Mouse (Mus musculus): ENCODE results near the gene Supt20.

The Supt20 gene

GRCm38 (mm10) chr3:54734411-54735246 lies 42.0 kb downstream of the Supt20 start:
- Histone ChIP-seq H3K27me3 (ENCODE audit: insufficient read depth, low read length) (no peaks in the 10 kb centered on the region), H3K9me3 (ENCODE audit: low read length) (no peaks in the 10 kb centered on the region), H3K4me1 (replicated peaks; ENCODE audit: low read depth, low read length) (peaks cover 22% of the 10 kb centered on the region), H3K36me3 (ENCODE audit: insufficient read depth, low read length) (peaks cover 54% of the 10 kb centered on the region), H3K4me3 (replicated peaks; ENCODE audit: low read length) (peak overlapping the region; percentile 95)
- TF ChIP-seq NANOG (IDR thresholded peaks at IDR 0.05; ENCODE audit: borderline replicate concordance, low read length) = no peak
- TF ChIP-seq POU5F1 (IDR thresholded peaks at IDR 0.05; ENCODE audit: borderline replicate concordance, low read length) = no peak
- no peak for TF ChIP-seq CTCF (conservative IDR thresholded peaks at IDR 0.05; ENCODE audit: low read length)

GRCm38 (mm10) chr3:54735247-54736046 lies 42.8 kb downstream of the Supt20 start, which contains the start of the genes Exosc8 and Alg5:
Gene Exosc8, minus strand, starts transcription at chr3:54735393.
Gene Alg5, plus strand, starts transcription at chr3:54735539.
- no peaks in the 10 kb centered on the region for H3K9me3 ChIP-seq (ENCODE audit: low read length)

GRCm38 (mm10) chr3:54736101-54736927 lies 43.7 kb downstream of the Supt20 start:
- Histone ChIP-seq H3K27me3 (ENCODE audit: insufficient read depth, low read length) (no peaks in the 10 kb centered on the region), H3K4me1 (replicated peaks; ENCODE audit: low read depth, low read length) (peaks cover 22% of the 10 kb centered on the region), H3K36me3 (ENCODE audit: insufficient read depth, low read length) (peaks cover 52% of the 10 kb centered on the region), H3K4me3 (replicated peaks; ENCODE audit: low read length) (peak overlapping the region; percentile 95), H3K9me3 (ENCODE audit: low read length) (no peaks in the 10 kb centered on the region)
- TF ChIP-seq POU5F1 (IDR thresholded peaks at IDR 0.05; ENCODE audit: borderline replicate concordance, low read length) (no peak), CTCF (conservative IDR thresholded peaks at IDR 0.05; ENCODE audit: low read length) (no peak), NANOG (IDR thresholded peaks at IDR 0.05; ENCODE audit: borderline replicate concordance, low read length) (no peak)

More at GRCm38 (mm10) chr3:54735247-54736046, 42.8 kb downstream of the Supt20 start, which contains the start of the genes Exosc8 and Alg5:
- Histone ChIP-seq H3K4me3 (replicated peaks; ENCODE audit: low read length) (peak within 1 kb of the TSS; percentile 95), H3K4me1 (replicated peaks; ENCODE audit: low read depth, low read length) (peaks cover 22% of the 10 kb centered on the region), H3K36me3 (ENCODE audit: insufficient read depth, low read length) (peaks cover 52% of the 10 kb centered on the region), H3K27me3 (ENCODE audit: insufficient read depth, low read length) (no peaks in the 10 kb centered on the region)
- no peak for TF ChIP-seq CTCF (conservative IDR thresholded peaks at IDR 0.05; ENCODE audit: low read length)
- TF ChIP-seq POU5F1 (IDR thresholded peaks at IDR 0.05; ENCODE audit: borderline replicate concordance, low read length) = no peak
- no peak for TF ChIP-seq NANOG (IDR thresholded peaks at IDR 0.05; ENCODE audit: borderline replicate concordance, low read length)

- TF ChIP-seq CTCF (conservative IDR thresholded peaks at IDR 0.05; ENCODE audit: low read length) (no peak), NANOG (IDR thresholded peaks at IDR 0.05; ENCODE audit: borderline replicate concordance, low read length) (no peak), POU5F1 (IDR thresholded peaks at IDR 0.05; ENCODE audit: borderline replicate concordance, low read length) (no peak)
- H3K4me3 ChIP-seq (replicated peaks; ENCODE audit: low read length) = no peak overlapping the region
- no peaks in the 10 kb centered on the region for H3K9me3 ChIP-seq (ENCODE audit: low read length)
- peaks cover 52% of the 10 kb centered on the region for H3K36me3 ChIP-seq (ENCODE audit: insufficient read depth, low read length)
- no peaks in the 10 kb centered on the region for H3K27me3 ChIP-seq (ENCODE audit: insufficient read depth, low read length)
- H3K4me1 ChIP-seq (replicated peaks; ENCODE audit: low read depth, low read length) = peaks cover 22% of the 10 kb centered on the region
Measured at GRCm38 (mm10) chr3:54737317-54737716, 44.7 kb downstream of the Supt20 start.

GRCm38 (mm10) chr3:54741965-54742364 lies 49.4 kb downstream of the Supt20 start:
- H3K36me3 ChIP-seq (ENCODE audit: insufficient read depth, low read length) = peaks cover 84% of the 10 kb centered on the region
- no peaks in the 10 kb centered on the region for H3K9me3 ChIP-seq (ENCODE audit: low read length)
- H3K4me1 ChIP-seq (replicated peaks; ENCODE audit: low read depth, low read length) = peaks cover 36% of the 10 kb centered on the region
- no peak overlapping the region for H3K4me3 ChIP-seq (replicated peaks; ENCODE audit: low read length)
- no peaks in the 10 kb centered on the region for H3K27me3 ChIP-seq (ENCODE audit: insufficient read depth, low read length)
- TF ChIP-seq NANOG (IDR thresholded peaks at IDR 0.05; ENCODE audit: borderline replicate concordance, low read length) (no peak), CTCF (conservative IDR thresholded peaks at IDR 0.05; ENCODE audit: low read length) (no peak), POU5F1 (IDR thresholded peaks at IDR 0.05; ENCODE audit: borderline replicate concordance, low read length) (no peak)

GRCm38 (mm10) chr3:54745799-54746198 lies 53.2 kb downstream of the Supt20 start:
- peak; percentile 57 for TF ChIP-seq CTCF (conservative IDR thresholded peaks at IDR 0.05; ENCODE audit: low read length)
- TF ChIP-seq POU5F1 (IDR thresholded peaks at IDR 0.05; ENCODE audit: borderline replicate concordance, low read length) = no peak
- no peak for TF ChIP-seq NANOG (IDR thresholded peaks at IDR 0.05; ENCODE audit: borderline replicate concordance, low read length)
- H3K4me1 ChIP-seq (replicated peaks; ENCODE audit: low read depth, low read length) = peaks cover 38% of the 10 kb centered on the region
- no peaks in the 10 kb centered on the region for H3K9me3 ChIP-seq (ENCODE audit: low read length)
- H3K4me3 ChIP-seq (replicated peaks; ENCODE audit: low read length) = peak overlapping the region; percentile 44
- H3K27me3 ChIP-seq (ENCODE audit: insufficient read depth, low read length) = no peaks in the 10 kb centered on the region
- H3K36me3 ChIP-seq (ENCODE audit: insufficient read depth, low read length) = peaks cover 97% of the 10 kb centered on the region

GRCm38 (mm10) chr3:54753411-54753810 lies 60.8 kb downstream of the Supt20 start:
- Histone ChIP-seq H3K9me3 (ENCODE audit: low read length) (no peaks in the 10 kb centered on the region), H3K4me1 (replicated peaks; ENCODE audit: low read depth, low read length) (peaks cover 9% of the 10 kb centered on the region), H3K4me3 (replicated peaks; ENCODE audit: low read length) (no peak overlapping the region), H3K27me3 (ENCODE audit: insufficient read depth, low read length) (peaks cover 58% of the 10 kb centered on the region), H3K36me3 (ENCODE audit: insufficient read depth, low read length) (peaks cover 27% of the 10 kb centered on the region)
- TF ChIP-seq NANOG (IDR thresholded peaks at IDR 0.05; ENCODE audit: borderline replicate concordance, low read length) (no peak), POU5F1 (IDR thresholded peaks at IDR 0.05; ENCODE audit: borderline replicate concordance, low read length) (no peak), CTCF (conservative IDR thresholded peaks at IDR 0.05; ENCODE audit: low read length) (no peak)

Data from E14TG2a.4 (cell line).